Mouse (Mus musculus): Measurements from ENCODE around the gene Phactr1.

GRCm38 (mm10) chr13:42944106-42944505, 263.7 kb downstream of the Phactr1 start:
- TF ChIP-seq KAT2A (conservative IDR thresholded peaks at IDR 0.05; ENCODE audit: low read depth, low read length): no peak
- no peak for TF ChIP-seq GABPA (IDR thresholded peaks at IDR 0.05; ENCODE audit: low read depth, low read length)
- TF ChIP-seq SIN3A (IDR thresholded peaks at IDR 0.05; ENCODE audit: low read length): no peak
- TF ChIP-seq JUND (IDR thresholded peaks at IDR 0.05; ENCODE audit: low read depth, low read length): no peak
- TF ChIP-seq ZC3H11A (IDR thresholded peaks at IDR 0.05; ENCODE audit: low read depth, low read length): no peak
- TF ChIP-seq CTCF (IDR thresholded peaks at IDR 0.05 in 2 of 3, conservative IDR thresholded peaks at IDR 0.05 in 1 of 3; ENCODE audit: control insufficient read depth in 1 of 3, insufficient read depth in 1 of 3, low read depth in 2 of 3, low read length in 3 of 3, poor library complexity in 1 of 3, severe bottlenecking in 1 of 3): no peak
- TF ChIP-seq POLR2A (IDR thresholded peaks at IDR 0.05; ENCODE audit: control insufficient read depth in 1 of 2, insufficient read depth in 1 of 2, low read depth in 1 of 2, low read length in 2 of 2, poor library complexity in 1 of 2): no peak
- TF ChIP-seq BHLHE40 (IDR thresholded peaks at IDR 0.05; ENCODE audit: borderline replicate concordance, low read depth, low read length): no peak
- TF ChIP-seq RCOR1 (IDR thresholded peaks at IDR 0.05; ENCODE audit: low read depth, low read length): no peak
- TF ChIP-seq MAX (IDR thresholded peaks at IDR 0.05; ENCODE audit: low read length): no peak
- TF ChIP-seq CHD2 (IDR thresholded peaks at IDR 0.05; ENCODE audit: low read length): no peak
